Mouse (Mus musculus) E14TG2a.4 (cell line): ENCODE data around the gene Cyp19a1.

Experiments used
- CTCF ChIP-seq: conservative IDR thresholded peaks from 2 replicates; pipeline ENCODE4 v1.5.1; 2014; ENCODE audit warnings: low read length
- POU5F1 ChIP-seq: IDR thresholded peaks from 2 replicates; pipeline ENCODE4 v1.6.1; 2014; ENCODE audit warnings: low read length, borderline replicate concordance

GRCm38 (mm10) chr9:54191435-54191834 lies 76.5 kb downstream of the Cyp19a1 start:
- TF ChIP-seq CTCF (no peak), POU5F1 (no peak)
